Mouse (Mus musculus) stomach, embryonic 16.5 days (tissue): Measurements from ENCODE around the gene Slc25a35. TPM values are rescaled to one million over a fixed set of nuclear protein-coding genes. Genes with fewer than 3 reads are reported as not detected.
"Not testable (repeated sequence)": the region's sequence is repeated elsewhere in the genome, so short reads cannot be mapped to it uniquely, and the experiment has no call there.

ENCODE experiments used
- ATAC-seq: fragments of 200-750 bp; cut with Nextera tagmentation; 2 replicates; pipeline ENCODE4 v1.8.0; 2017; ENCODE audit warnings: moderate number of reproducible peaks, moderate TSS enrichment; ENCODE audit not compliant: insufficient read depth, low FRiP score
- H3K27ac ChIP-seq: fragments of 300-500 bp; sonication (generic); 2 replicates; pipeline ENCODE4 v1.5.1; 2014; ENCODE audit warnings: low read length
- H3K27me3 ChIP-seq: fragments of 300-500 bp; sonication (generic); 2 replicates; pipeline ENCODE4 v1.6.1; 2014; ENCODE audit warnings: low read length, control low read depth, mixed read lengths; ENCODE audit not compliant: control insufficient read depth, insufficient read depth
- H3K36me3 ChIP-seq: fragments of 300-500 bp; sonication (generic); 2 replicates; pipeline ENCODE4 v1.6.1; 2014; ENCODE audit warnings: low read length; ENCODE audit not compliant: control insufficient read depth, insufficient read depth
- H3K4me1 ChIP-seq: fragments of 300-500 bp; sonication (generic); 2 replicates; pipeline ENCODE4 v1.6.1; 2014; ENCODE audit warnings: low read length, control low read depth, mixed read lengths; ENCODE audit not compliant: control insufficient read depth, insufficient read depth
- H3K4me2 ChIP-seq: fragments of 300-500 bp; sonication (generic); 2 replicates; pipeline ENCODE4 v1.6.1; 2014; ENCODE audit warnings: low read depth, low read length, mixed read lengths
- H3K4me3 ChIP-seq: fragments of 300-500 bp; sonication (generic); replicated peaks from 2 replicates; pipeline ENCODE4 v1.5.1; 2014; ENCODE audit warnings: mild to moderate bottlenecking, low read length
- H3K9ac ChIP-seq: fragments of 300-500 bp; sonication (generic); 2 replicates; pipeline ENCODE4 v1.6.1; 2014; ENCODE audit warnings: low read length
- H3K9me3 ChIP-seq: fragments of 300-500 bp; sonication (generic); replicated peaks from 2 replicates; pipeline ENCODE4 v1.6.1; 2016; ENCODE audit warnings: low read length, control low read depth; ENCODE audit not compliant: control insufficient read depth
- WGBS: fragments of 180-500 bp; shearing (Covaris S2); extraction: QIAGEN DNeasy Blood & Tissue Kit; methylation state at CpG from one replicate; pipeline ENCODE4 v1.1.7; 2014; 5-methylcytosine and 5-hydroxymethylcytosine counted together
- polyA plus RNA-seq: library from polyadenylated mRNA; unstranded; fragments of >200 nt; fragmentation: Nextera tagmentation; extraction: Ambion mirVana; gene quantifications from 2 replicates; pipeline ENCODE4 v1.2.1, GENCODE M21; 2015

Slc25a35 gene
- polyA plus RNA-seq, 1 experiment from 2014 or later, result 5.2 TPM

DNA sequence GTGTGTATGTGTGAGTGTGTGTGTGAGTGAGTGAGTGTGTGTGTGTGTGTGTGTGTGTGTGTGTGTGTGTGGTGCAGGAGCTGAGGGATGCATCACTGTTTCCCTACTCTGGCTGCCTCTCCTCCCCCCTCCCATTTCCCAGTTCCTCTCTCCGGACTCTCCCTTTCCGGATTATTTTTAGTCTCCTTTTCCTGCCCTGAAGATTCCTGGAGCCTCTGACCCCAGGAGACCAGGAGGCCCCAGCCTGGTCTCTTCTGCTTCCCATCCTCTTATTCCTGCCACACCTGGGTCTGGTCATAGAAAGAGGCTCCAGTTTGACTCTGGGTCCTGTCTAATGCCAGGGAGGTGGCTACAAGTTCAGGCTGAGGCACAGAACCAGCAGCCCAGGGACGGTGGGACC is 11.8 kb upstream of the Slc25a35 start:
- H3K4me2 ChIP-seq, result peak overlapping the region; percentile 58
- 35% methylated on average over 3 of the region's 3 CpGs for WGBS
- 0 out of 2 replicates have a peak, but pooled peaks have one; percentile 14 for ATAC-seq
- peak overlapping the region; percentile 34; the same call in 1 of the 2 replicates for H3K27ac ChIP-seq
- 0 out of 2 replicates have a peak, but pooled peaks cover 4% of the 10 kb centered on the region for H3K4me1 ChIP-seq
- H3K27me3 ChIP-seq, result peaks cover 21% of the 10 kb centered on the region
- no peaks in the 10 kb centered on the region for H3K9me3 ChIP-seq
- H3K9ac ChIP-seq, result peak overlapping the region; percentile 32
- H3K36me3 ChIP-seq, result no peaks in the 10 kb centered on the region
- peak overlapping the region; percentile 19 for H3K4me3 ChIP-seq

DNA sequence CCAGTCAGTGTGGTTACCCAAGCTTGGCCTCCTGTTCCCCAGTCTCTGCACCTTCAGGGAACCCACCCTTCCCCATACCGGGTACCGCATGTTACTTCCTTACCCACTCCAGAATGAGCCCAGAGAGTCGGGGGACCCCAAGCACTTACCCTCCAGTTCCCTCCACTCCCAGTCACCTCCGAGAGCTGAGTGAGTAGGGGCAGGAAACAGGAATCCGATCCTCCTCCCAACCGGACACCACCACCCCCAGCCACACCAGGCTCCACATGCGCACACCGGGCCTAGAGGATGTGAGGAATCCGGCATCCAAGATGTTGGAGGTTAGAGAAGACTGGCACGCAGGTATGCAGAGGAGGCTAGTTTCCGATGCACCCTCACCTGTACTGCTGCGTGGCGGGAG is 11.2 kb upstream of the Slc25a35 start:
- WGBS, result 37% methylated on average over 13 of the region's 13 CpGs
- H3K9me3 ChIP-seq, result no peaks in the 10 kb centered on the region
- H3K4me3 ChIP-seq, result peak overlapping the region; percentile 21
- peak overlapping the region; percentile 34; the same call in 1 of the 2 replicates for H3K27ac ChIP-seq
- 0 out of 2 replicates have a peak, but pooled peaks cover 4% of the 10 kb centered on the region for H3K4me1 ChIP-seq
- H3K36me3 ChIP-seq, result no peaks in the 10 kb centered on the region
- peaks cover 16% of the 10 kb centered on the region; the same call in 1 of the 2 replicates for H3K27me3 ChIP-seq
- H3K4me2 ChIP-seq, result peak overlapping the region; percentile 7; the same call in 1 of the 2 replicates
- ATAC-seq, result no peak
- peak overlapping the region; percentile 32 for H3K9ac ChIP-seq

DNA sequence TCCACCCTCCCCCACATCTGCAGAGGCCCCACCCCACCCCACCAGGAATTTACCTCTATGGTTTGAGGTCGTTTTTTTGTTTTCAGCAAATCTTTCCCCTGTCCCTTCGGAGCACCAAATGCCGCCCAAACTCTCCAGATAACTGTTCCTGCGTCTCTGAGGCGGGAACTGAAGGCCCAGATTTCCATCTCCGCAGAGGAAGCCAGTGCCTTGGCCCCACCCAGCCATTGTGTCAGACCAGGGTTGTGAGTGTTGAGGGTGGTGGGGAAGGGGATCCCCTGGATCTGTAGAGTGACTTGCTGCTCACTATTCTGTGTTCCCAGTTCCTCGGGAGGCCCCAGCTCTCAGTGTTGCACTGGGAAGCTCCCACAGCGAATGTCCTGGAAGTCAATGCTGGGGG is 10.6 kb upstream of the Slc25a35 start, which contains the start of gene Arhgef15:
Gene Arhgef15, minus strand, starts transcription at position 173 of the 400 bp plus-strand sequence.
- H3K36me3 ChIP-seq, result no peaks in the 10 kb centered on the region
- peak within 1 kb of the TSS; percentile 32 for H3K9ac ChIP-seq
- 48% methylated on average over 8 of the region's 8 CpGs for whole genome bisulfite sequencing
- no peaks in the 10 kb centered on the region for H3K9me3 ChIP-seq
- peak within 1 kb of the TSS; percentile 34; the same call in 1 of the 2 replicates for H3K27ac ChIP-seq
- H3K4me3 ChIP-seq, result peak within 1 kb of the TSS; percentile 21
- peak within 1 kb of the TSS; percentile 7; the same call in 1 of the 2 replicates for H3K4me2 ChIP-seq
- no peak for ATAC-seq
- 0 out of 2 replicates have a peak, but pooled peaks cover 4% of the 10 kb centered on the region for H3K4me1 ChIP-seq
- peaks cover 13% of the 10 kb centered on the region; the same call in 1 of the 2 replicates for H3K27me3 ChIP-seq

DNA sequence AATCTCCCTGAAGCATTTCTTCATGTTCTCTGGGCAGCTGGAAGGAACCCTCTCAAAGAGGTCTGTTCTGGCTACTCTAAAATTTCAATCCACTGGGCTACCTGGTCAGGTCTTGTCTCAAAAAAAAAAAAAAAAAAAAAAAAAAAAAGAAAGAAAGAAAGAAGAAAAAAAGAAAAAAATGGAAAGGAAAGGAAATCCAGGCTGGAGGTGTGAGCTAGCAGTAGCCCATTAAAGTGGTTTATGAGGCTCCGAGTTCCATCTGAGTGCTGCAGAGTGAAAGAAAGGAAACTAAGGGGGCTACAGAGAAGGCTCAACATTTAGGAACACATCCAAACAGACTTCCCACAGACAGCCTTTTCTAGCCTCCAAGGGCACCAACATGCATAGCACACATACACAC is 10.0 kb upstream of the Slc25a35 start:
- Histone ChIP-seq H3K9me3 (no peaks in the 10 kb centered on the region), H3K9ac (no peak overlapping the region), H3K4me1 (0 out of 2 replicates have a peak, but pooled peaks cover 4% of the 10 kb centered on the region), H3K27ac (no peak overlapping the region), H3K36me3 (no peaks in the 10 kb centered on the region), H3K4me2 (no peak overlapping the region), H3K27me3 (peaks cover 13% of the 10 kb centered on the region; the same call in 1 of the 2 replicates), H3K4me3 (no peak overlapping the region)
- 85% methylated on average over 1 of the region's 1 CpGs for WGBS
- ATAC-seq, result no peak

DNA sequence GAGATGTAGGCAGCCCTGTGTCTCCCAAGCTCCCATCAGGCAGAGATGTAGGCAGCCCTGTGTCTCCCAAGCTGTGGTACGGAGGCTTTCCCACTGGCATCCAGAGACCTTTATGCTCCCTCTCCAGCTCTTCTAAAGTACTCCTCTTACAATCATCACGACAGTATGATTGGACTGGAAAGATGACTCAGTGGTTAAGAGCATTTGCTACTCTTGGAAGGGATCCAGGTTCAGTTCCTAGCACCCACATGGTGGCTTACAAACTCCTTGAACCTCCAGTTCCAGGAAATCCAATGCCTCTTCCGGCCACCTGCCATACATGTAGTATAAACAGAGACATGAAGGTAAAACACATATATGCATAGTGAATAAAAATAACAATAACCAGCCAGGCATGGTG is 6.3 kb upstream of the Slc25a35 start:
- Histone ChIP-seq H3K4me3 (no peak overlapping the region), H3K4me1 (no peaks in the 10 kb centered on the region), H3K9ac (no peak overlapping the region), H3K4me2 (no peak overlapping the region), H3K27me3 (no peaks in the 10 kb centered on the region), H3K36me3 (no peaks in the 10 kb centered on the region), H3K9me3 (no peaks in the 10 kb centered on the region), H3K27ac (no peak overlapping the region)
- 62% methylated on average over 3 of the region's 3 CpGs for WGBS
- no peak for ATAC-seq

DNA sequence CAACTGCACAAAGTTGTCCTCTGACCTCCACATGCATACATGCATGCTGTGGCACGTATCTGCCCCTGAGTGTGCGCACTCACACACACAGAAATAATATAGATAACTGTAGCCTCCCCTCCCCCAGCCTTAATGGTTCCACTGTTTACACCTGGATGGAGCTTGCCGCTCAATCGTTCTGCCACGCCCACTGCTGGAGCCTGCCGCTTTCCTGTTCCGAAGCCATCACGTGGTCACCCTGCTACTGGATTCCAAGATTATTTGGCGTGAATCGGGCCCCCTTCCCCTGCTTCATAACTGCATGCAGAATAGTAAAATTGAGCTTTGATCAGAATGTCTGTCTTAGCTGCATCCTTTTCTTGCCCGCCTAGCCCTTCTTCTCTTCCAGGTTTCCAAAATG is 5.8 kb upstream of the Slc25a35 start:
- not testable (repeated sequence) for H3K9me3 ChIP-seq, H3K4me1 ChIP-seq, H3K27me3 ChIP-seq, H3K4me2 ChIP-seq, H3K36me3 ChIP-seq, ATAC-seq, H3K27ac ChIP-seq, H3K4me3 ChIP-seq, H3K9ac ChIP-seq
- 13% methylated on average over 11 of the region's 11 CpGs for WGBS

DNA sequence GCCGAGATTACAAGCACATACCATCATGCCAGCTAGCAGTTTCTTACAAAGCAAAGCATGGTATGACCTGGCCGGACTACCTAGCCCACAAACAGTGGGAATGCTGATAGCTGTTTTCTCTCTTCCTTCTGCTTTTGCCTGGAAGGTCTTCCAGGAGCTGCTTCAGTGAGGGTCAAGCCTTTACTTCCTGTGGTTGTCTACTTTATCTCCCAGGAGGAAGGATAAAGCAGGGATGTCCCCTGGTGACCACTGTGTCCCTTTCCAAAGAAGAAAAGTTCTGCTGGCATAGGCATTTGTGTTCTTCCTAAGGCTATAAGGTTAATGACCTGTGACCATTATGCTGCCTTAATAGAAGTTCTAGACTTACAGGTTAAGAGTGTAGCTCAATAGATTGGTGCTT is 4.5 kb upstream of the Slc25a35 start:
- Histone ChIP-seq H3K4me1 (peaks cover 6% of the 10 kb centered on the region), H3K9ac (no peak overlapping the region), H3K27ac (no peak overlapping the region), H3K4me2 (no peak overlapping the region), H3K36me3 (no peaks in the 10 kb centered on the region), H3K9me3 (no peaks in the 10 kb centered on the region), H3K27me3 (no peaks in the 10 kb centered on the region), H3K4me3 (no peak overlapping the region)
- WGBS, result 78% methylated on average over 2 of the region's 2 CpGs
- no peak for ATAC-seq

DNA sequence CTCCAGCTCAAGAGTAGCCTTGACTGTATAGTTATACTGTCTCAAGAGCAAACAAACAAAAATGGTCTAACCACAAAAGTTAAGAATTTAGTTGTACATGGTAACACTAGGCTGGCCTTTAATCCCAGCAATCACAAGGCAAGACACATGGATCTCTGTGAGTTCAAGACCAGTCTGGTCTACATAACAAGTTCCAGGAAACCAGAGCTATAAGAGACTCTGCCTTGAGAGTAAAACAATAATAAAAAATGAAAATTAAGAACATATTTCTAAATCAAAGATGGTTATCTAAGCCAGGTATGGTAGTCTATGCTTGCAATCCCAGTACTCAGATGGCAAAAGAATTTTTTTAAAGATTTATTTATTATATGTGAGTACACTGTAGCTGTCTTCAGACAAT is 2.9 kb upstream of the Slc25a35 start:
- H3K4me3 ChIP-seq, result no peak overlapping the region
- H3K27ac ChIP-seq, result no peak overlapping the region
- peaks cover 6% of the 10 kb centered on the region for H3K4me1 ChIP-seq
- H3K9me3 ChIP-seq, result no peaks in the 10 kb centered on the region
- H3K4me2 ChIP-seq, result no peak overlapping the region
- H3K9ac ChIP-seq, result no peak overlapping the region
- no peak for ATAC-seq
- H3K36me3 ChIP-seq, result no peaks in the 10 kb centered on the region
- H3K27me3 ChIP-seq, result no peaks in the 10 kb centered on the region

DNA sequence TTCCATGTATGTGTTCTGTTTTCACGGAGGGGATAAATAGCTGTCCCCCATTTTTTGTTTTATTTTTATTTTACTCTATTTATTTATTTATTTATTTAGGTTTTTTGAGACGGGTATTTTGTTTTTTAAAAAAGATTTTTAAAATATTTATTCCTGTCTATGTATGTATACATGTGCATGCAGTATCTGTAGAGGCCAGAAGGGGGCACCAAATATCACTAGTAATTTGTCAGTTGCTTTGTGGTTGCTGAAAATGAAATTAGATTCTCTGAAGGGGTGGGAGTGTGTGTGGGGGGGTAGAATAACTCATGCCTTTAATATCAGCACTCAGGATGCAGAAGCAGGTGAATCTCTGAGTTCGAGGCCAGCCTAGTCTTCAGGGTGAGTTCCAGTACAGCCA is 2.1 kb upstream of the Slc25a35 start:
- WGBS, result 37% methylated on average over 3 of the region's 3 CpGs
- Histone ChIP-seq H3K36me3 (no peaks in the 10 kb centered on the region), H3K9ac (no peak overlapping the region), H3K4me2 (no peak overlapping the region), H3K27ac (no peak overlapping the region), H3K4me1 (peaks cover 6% of the 10 kb centered on the region), H3K4me3 (no peak overlapping the region), H3K9me3 (no peaks in the 10 kb centered on the region), H3K27me3 (no peaks in the 10 kb centered on the region)
- ATAC-seq, result no peak
